Mouse (Mus musculus) kidney, postnatal 0 days (tissue): Measurements from ENCODE around the gene Corin. TPM values are rescaled to one million over a fixed set of nuclear protein-coding genes. Genes with fewer than 3 reads are reported as not detected.

Source experiments
- ATAC-seq: fragments of 200-750 bp; cut with Nextera tagmentation; replicated peaks from 2 replicates; pipeline ENCODE4 v1.8.0; 2017; ENCODE audit warnings: low read depth, moderate number of reproducible peaks, moderate TSS enrichment, moderate library complexity; ENCODE audit not compliant: low FRiP score
- DNase-seq: peaks from one replicate; pipeline ENCODE4 v3.0.0-alpha.2; 2016; ENCODE audit warnings: low spot score
- H3K27ac ChIP-seq: fragments of 300-500 bp; sonication (generic); 2 replicates; pipeline ENCODE4 v1.5.1; 2014; ENCODE audit warnings: mild to moderate bottlenecking
- H3K27me3 ChIP-seq: fragments of 300-500 bp; sonication (generic); 2 replicates; pipeline ENCODE4 v1.6.1; 2014; ENCODE audit warnings: low read length, mixed read lengths; ENCODE audit not compliant: insufficient read depth
- H3K36me3 ChIP-seq: fragments of 300-500 bp; sonication (generic); 2 replicates; pipeline ENCODE4 v1.6.1; 2014; ENCODE audit warnings: low read length, mixed read lengths; ENCODE audit not compliant: insufficient read depth
- H3K4me1 ChIP-seq: fragments of 300-500 bp; sonication (generic); replicated peaks from 2 replicates; pipeline ENCODE4 v1.6.1; 2014; ENCODE audit warnings: antibody characterized with exemption, low read length, mixed read lengths; ENCODE audit not compliant: insufficient read depth
- H3K4me2 ChIP-seq: fragments of 300-500 bp; sonication (generic); 2 replicates; pipeline ENCODE4 v1.6.1; 2014; ENCODE audit warnings: mild to moderate bottlenecking, low read length, moderate library complexity, mixed read lengths
- H3K4me3 ChIP-seq: fragments of 300-500 bp; sonication (generic); replicated peaks from 2 replicates; pipeline ENCODE4 v1.5.1; 2014; ENCODE audit warnings: low read depth, low read length
- H3K9ac ChIP-seq: fragments of 300-500 bp; sonication (generic); 2 replicates; pipeline ENCODE4 v1.6.1; 2014; ENCODE audit warnings: low read depth, low read length
- H3K9me3 ChIP-seq: fragments of 300-500 bp; sonication (generic); replicated peaks from 2 replicates; pipeline ENCODE4 v1.6.1; 2016; ENCODE audit warnings: low read length, inconsistent platforms, mixed read lengths
- CTCF ChIP-seq: IDR thresholded peaks from 2 replicates; pipeline ENCODE4 v1.5.1; 2016; ENCODE audit warnings: antibody characterized with exemption, low read depth, mild to moderate bottlenecking, moderate library complexity
- WGBS: fragments of 180-500 bp; shearing (Covaris S2); extraction: QIAGEN DNeasy Blood & Tissue Kit; methylation state at CpG from one replicate; pipeline ENCODE4 v1.1.7; 2014; 5-methylcytosine and 5-hydroxymethylcytosine counted together
- polyA plus RNA-seq: library from polyadenylated mRNA; unstranded; fragments of >200 nt; fragmentation: Nextera tagmentation; extraction: Ambion mirVana; gene quantifications from 2 replicates; pipeline ENCODE4 v1.2.1, GENCODE M21; 2015

The Corin gene
- polyA plus RNA-seq, 1 experiment from 2014 or later: 14.2 TPM

DNA sequence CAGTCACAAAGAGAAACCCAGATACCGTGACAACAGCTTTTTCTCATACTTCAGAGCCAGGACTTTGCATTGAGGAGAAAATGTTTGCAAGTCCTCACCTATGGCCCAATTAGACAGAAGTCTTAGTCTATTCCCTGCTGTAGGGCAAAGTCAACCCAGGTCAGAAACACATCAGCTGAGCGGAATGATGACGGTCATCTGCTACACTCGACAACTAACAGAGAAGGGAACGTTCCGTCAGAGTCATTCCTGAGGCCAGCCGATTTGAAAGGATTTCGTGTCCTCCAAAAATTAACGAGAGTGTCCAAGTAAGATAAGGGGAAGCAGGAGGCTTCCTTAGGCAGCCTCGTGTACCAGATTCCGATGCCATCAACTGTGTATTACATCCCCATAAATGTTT is 58.2 kb downstream of the Corin start:
- H3K9me3 ChIP-seq: no peaks in the 10 kb centered on the region
- no peak overlapping the region for H3K4me3 ChIP-seq
- H3K4me2 ChIP-seq: no peak overlapping the region
- H3K27me3 ChIP-seq: no peaks in the 10 kb centered on the region
- no peak for DNase-seq
- H3K4me1 ChIP-seq: no peaks in the 10 kb centered on the region
- H3K9ac ChIP-seq: no peak overlapping the region
- H3K27ac ChIP-seq: no peak overlapping the region
- WGBS: 89% methylated on average over 11 of the region's 11 CpGs
- TF ChIP-seq CTCF: no peak
- no peaks in the 10 kb centered on the region for H3K36me3 ChIP-seq
- no peak for ATAC-seq

DNA sequence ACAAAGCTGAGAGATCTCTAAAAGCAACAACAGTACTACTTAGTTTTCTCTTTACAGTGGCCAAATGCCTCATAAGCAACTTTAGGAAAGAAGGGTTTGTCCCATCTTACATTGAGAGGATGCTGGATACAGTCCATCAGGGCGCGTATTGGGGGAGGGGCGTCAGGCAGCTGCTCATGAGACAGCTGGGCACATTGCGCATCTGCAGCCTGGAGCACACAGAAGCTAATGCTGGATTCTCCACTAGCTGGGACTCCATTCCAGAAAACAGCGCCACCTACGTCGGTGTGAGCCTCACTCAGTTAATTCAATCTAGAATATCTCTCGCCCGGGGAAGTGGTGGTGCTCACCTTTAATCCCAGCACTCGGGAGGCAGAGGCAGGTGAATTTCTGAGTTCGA is 60.3 kb downstream of the Corin start:
- H3K27me3 ChIP-seq: no peaks in the 10 kb centered on the region
- TF ChIP-seq CTCF: 0 out of 2 replicates have a peak, but pooled peaks have one; percentile 3
- ATAC-seq (no peak), DNase-seq (no peak)
- no peak overlapping the region for H3K27ac ChIP-seq
- no peaks in the 10 kb centered on the region for H3K4me1 ChIP-seq
- 80% methylated on average over 11 of the region's 11 CpGs for WGBS
- H3K4me3 ChIP-seq: no peak overlapping the region
- H3K9me3 ChIP-seq: no peaks in the 10 kb centered on the region
- H3K4me2 ChIP-seq: no peak overlapping the region
- H3K9ac ChIP-seq: no peak overlapping the region
- no peaks in the 10 kb centered on the region for H3K36me3 ChIP-seq

DNA sequence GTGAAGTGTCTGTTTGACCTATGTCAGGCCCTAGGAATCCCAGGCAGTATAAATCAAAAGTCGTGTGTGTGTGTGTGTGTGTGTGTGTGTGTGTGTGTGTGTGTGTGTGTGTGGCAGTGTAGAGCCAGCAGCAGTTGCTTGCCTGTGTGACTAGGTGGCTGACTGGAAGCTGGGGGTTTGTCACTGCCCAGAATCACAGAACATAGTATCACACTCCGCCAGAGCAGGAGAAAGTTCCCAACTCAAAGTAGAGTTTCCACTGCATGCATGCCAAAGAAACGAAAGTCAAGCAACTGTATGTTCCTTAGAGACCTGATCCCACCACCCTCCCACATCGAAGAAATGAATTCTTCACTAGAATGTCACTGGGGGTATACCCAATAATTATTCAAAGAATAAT is 61.3 kb downstream of the Corin start:
- H3K4me1 ChIP-seq: no peaks in the 10 kb centered on the region
- no peaks in the 10 kb centered on the region for H3K36me3 ChIP-seq
- no peak overlapping the region for H3K4me3 ChIP-seq
- no peak overlapping the region for H3K27ac ChIP-seq
- WGBS: 56% methylated on average over 4 of the region's 4 CpGs
- H3K9ac ChIP-seq: no peak overlapping the region
- DNase-seq (no peak), ATAC-seq (no peak)
- no peak for TF ChIP-seq CTCF
- H3K9me3 ChIP-seq: no peaks in the 10 kb centered on the region
- no peaks in the 10 kb centered on the region for H3K27me3 ChIP-seq
- H3K4me2 ChIP-seq: no peak overlapping the region

DNA sequence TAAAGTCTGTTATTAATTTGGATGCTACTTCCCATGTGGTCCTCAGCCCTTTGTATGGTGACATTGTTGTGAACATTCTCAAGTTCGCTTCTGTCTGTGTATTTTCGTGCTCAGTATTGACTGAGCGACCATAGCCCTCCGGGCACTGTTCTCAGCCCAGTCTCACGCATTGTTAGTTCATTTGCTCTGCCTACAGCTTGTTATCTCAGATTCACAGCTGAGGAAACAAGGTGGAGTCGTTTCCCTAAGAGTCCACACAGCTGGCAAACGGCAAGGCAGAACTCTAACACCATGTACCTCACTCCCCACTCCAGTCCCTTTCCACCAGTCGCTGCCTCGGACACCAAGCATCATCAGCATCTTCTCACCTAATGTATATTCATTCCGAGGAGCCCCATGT is 63.1 kb downstream of the Corin start:
- Histone ChIP-seq H3K9ac (no peak overlapping the region), H3K27ac (no peak overlapping the region), H3K36me3 (no peaks in the 10 kb centered on the region), H3K4me2 (no peak overlapping the region), H3K9me3 (no peaks in the 10 kb centered on the region), H3K4me1 (no peaks in the 10 kb centered on the region), H3K4me3 (no peak overlapping the region), H3K27me3 (no peaks in the 10 kb centered on the region)
- no peak for ATAC-seq
- no peak for TF ChIP-seq CTCF
- WGBS: 61% methylated on average over 10 of the region's 10 CpGs
- DNase-seq: no peak

DNA sequence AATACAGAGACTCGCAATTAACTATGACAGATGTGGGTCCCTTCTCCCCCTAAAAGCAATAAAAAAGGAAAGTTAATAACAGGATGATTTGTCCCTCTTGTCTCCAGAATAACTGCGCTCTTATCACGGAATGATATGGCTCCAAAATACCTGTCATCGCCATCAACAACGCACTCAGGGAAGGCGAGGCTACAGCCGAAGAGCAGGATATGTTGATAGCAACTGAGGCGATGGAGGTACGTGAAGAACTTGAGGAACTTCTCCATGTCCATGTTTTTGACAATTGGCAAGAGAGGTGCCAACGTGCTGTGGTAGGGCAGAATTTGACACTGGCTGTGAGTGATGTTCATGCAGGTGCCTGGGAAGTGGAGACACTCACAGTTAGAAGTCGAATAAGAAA is 69.2 kb downstream of the Corin start:
- Histone ChIP-seq H3K4me3 (no peak overlapping the region), H3K36me3 (no peaks in the 10 kb centered on the region), H3K27ac (no peak overlapping the region), H3K9ac (no peak overlapping the region), H3K27me3 (no peaks in the 10 kb centered on the region), H3K9me3 (no peaks in the 10 kb centered on the region), H3K4me1 (no peaks in the 10 kb centered on the region), H3K4me2 (no peak overlapping the region)
- TF ChIP-seq CTCF: no peak
- WGBS: 89% methylated on average over 11 of the region's 11 CpGs
- DNase-seq (no peak), ATAC-seq (no peak)

DNA sequence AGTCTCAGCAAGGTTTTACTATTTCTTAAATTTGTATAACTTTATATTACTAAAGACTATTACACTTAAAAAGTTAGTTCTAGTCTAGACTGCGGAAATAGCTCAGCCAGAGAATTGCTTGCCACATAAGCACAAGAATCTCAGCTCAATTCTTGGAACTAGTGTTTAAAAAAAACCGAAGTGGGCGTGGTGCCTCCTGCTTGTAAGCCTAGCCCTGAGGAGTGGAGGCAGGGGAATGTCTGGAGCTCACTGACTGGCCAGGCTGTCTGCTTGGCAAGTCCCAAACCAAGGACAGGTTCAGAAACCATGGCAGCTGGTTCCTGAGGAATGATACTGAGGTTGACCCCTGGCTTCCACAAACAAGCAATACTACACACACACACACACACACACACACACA is 72.4 kb downstream of the Corin start:
- no peaks in the 10 kb centered on the region for H3K27me3 ChIP-seq
- no peak overlapping the region for H3K9ac ChIP-seq
- H3K4me3 ChIP-seq: no peak overlapping the region
- H3K4me2 ChIP-seq: no peak overlapping the region
- TF ChIP-seq CTCF: no peak
- no peaks in the 10 kb centered on the region for H3K36me3 ChIP-seq
- H3K9me3 ChIP-seq: no peaks in the 10 kb centered on the region
- no peak overlapping the region for H3K27ac ChIP-seq
- WGBS: 74% methylated on average over 3 of the region's 3 CpGs
- ATAC-seq (no peak), DNase-seq (no peak)
- no peaks in the 10 kb centered on the region for H3K4me1 ChIP-seq

DNA sequence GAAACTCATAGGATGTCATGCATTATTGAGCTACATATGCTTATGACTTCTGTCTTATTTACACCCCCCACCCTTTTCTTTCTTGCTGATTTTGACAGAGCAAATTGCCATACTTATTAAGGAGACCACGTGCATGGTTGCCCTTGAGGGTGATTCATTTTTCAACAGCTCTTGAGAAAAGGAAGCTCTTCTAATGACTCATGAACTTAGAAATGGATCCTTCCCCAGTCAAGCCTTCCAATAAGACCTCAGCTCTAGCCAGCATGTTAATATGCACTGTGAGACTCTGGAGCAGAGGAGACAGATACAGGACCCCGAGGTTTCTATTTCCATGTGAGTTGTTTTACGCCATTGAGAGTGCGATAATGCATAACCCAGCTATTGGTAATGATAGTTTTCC is 76.7 kb downstream of the Corin start:
- no peak for TF ChIP-seq CTCF
- WGBS: 84% methylated on average over 4 of the region's 4 CpGs

More for the DNA sequence above, 76.7 kb downstream of the Corin start:
- no peaks in the 10 kb centered on the region for H3K27me3 ChIP-seq
- DNase-seq: no peak
- H3K36me3 ChIP-seq: no peaks in the 10 kb centered on the region
- no peak overlapping the region for H3K4me2 ChIP-seq
- H3K4me3 ChIP-seq: no peak overlapping the region
- no peaks in the 10 kb centered on the region for H3K9me3 ChIP-seq
- H3K4me1 ChIP-seq: no peaks in the 10 kb centered on the region
- no peak for ATAC-seq
- H3K9ac ChIP-seq: no peak overlapping the region
- no peak overlapping the region for H3K27ac ChIP-seq
